Mouse (Mus musculus): ENCODE measurements around the gene Cox19. TPM values are rescaled to one million over a fixed set of nuclear protein-coding genes. Genes with fewer than 3 reads are reported as not detected.
"Not testable (repeated sequence)": the region's sequence is repeated elsewhere in the genome, so short reads cannot be mapped to it uniquely, and the experiment has no call there.

The Cox19 gene
- polyA plus RNA-seq, 1 experiment = 66.0 TPM

GRCm38 (mm10) chr5:139338403-139338802 lies 12.8 kb downstream of the Cox19 start:
- Histone ChIP-seq H3K4me2 (ENCODE audit: low read depth) (no peak overlapping the region), H3K27me3 (ENCODE audit: control insufficient read depth, insufficient read depth, insufficient read length) (no peaks in the 10 kb centered on the region), H3K4me3 (no peak overlapping the region), H3K36me3 (ENCODE audit: control insufficient read depth, insufficient read depth) (peaks cover 7% of the 10 kb centered on the region), H3ac (ENCODE audit: control insufficient read depth, insufficient read length) (no peak overlapping the region), H3K79me2 (ENCODE audit: control insufficient read depth, insufficient read depth) (peaks cover 5% of the 10 kb centered on the region)
- TF ChIP-seq SRF (IDR thresholded peaks at IDR 0.05; ENCODE audit: control insufficient read depth, insufficient read length, low read depth) = no peak
- TF ChIP-seq MYOG (IDR thresholded peaks at IDR 0.05; ENCODE audit: control insufficient read depth in 1 of 3, insufficient read depth in 1 of 3, insufficient read length in 2 of 3, low read depth in 2 of 3) = peak in 1 of 3 experiments; percentile 27
- TF ChIP-seq TCF3 (IDR thresholded peaks at IDR 0.05; ENCODE audit: insufficient read length, low read depth) = no peak
- no peak for TF ChIP-seq POLR2AphosphoS2 (IDR thresholded peaks at IDR 0.05; ENCODE audit: insufficient read length, low read depth)
- peak in 1 of 3 experiments; percentile 25 for TF ChIP-seq MYOD1 (IDR thresholded peaks at IDR 0.05; ENCODE audit: control insufficient read depth in 1 of 3, insufficient read length in 2 of 3, low read depth in 2 of 3)
- peak; percentile 12 for TF ChIP-seq USF1 (IDR thresholded peaks at IDR 0.05; ENCODE audit: low read depth)
- no peak for TF ChIP-seq POLR2A (IDR thresholded peaks at IDR 0.05; ENCODE audit: insufficient read length, low read depth)
- TF ChIP-seq E2F4 (IDR thresholded peaks at IDR 0.05; ENCODE audit: insufficient read depth) = no peak
- no peak for TF ChIP-seq CEBPB (IDR thresholded peaks at IDR 0.05; ENCODE audit: insufficient read depth, poor library complexity, severe bottlenecking)

DNA sequence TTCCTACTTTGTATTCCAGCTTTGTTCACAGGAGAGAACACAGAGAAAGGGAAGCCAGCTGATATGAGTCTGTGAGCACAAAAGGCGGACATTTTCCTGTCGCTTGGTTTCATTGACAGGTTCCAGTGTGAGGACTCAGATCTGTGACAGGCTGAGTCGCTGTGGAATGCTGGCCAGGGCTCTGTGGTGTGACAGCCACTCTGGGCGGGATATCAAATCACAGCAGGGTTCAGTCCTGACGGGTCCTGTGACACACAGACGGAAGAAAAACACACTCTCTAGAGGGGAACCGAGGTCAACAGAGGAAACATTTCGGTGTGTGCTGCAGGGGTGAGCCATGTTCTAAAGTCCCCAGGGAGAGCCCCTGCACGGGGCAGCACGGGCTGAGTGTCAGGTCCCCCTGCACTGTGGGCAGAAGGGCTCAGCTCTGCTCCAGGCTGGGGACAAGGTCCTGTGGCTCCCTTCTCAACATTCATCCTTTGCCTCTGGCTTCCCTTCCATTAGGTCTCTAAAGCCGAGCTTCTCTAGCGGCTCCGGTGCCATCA lies 13.3 kb downstream of the Cox19 start:
- Histone ChIP-seq H3ac (ENCODE audit: control insufficient read depth, insufficient read length) (no peak overlapping the region), H3K4me2 (ENCODE audit: low read depth) (no peak overlapping the region), H3K36me3 (ENCODE audit: control insufficient read depth, insufficient read depth) (peaks cover 7% of the 10 kb centered on the region), H3K27me3 (ENCODE audit: control insufficient read depth, insufficient read depth, insufficient read length) (no peaks in the 10 kb centered on the region), H3K4me3 (no peak overlapping the region), H3K79me2 (ENCODE audit: control insufficient read depth, insufficient read depth) (peaks cover under 1% of the 10 kb centered on the region)
- TF ChIP-seq USF1 (IDR thresholded peaks at IDR 0.05; ENCODE audit: low read depth) (no peak), MYOG (IDR thresholded peaks at IDR 0.05; ENCODE audit: control insufficient read depth in 1 of 3, insufficient read depth in 1 of 3, insufficient read length in 2 of 3, low read depth in 2 of 3) (peak in 1 of 3 experiments; percentile 5)

- Histone ChIP-seq H3K36me3 (ENCODE audit: control insufficient read depth, insufficient read depth) (no peaks in the 10 kb centered on the region), H3K79me2 (ENCODE audit: control insufficient read depth, insufficient read depth) (no peaks in the 10 kb centered on the region), H3ac (ENCODE audit: control insufficient read depth, insufficient read length) (no peak overlapping the region), H3K4me2 (ENCODE audit: low read depth) (no peak overlapping the region), H3K4me3 (no peak overlapping the region), H3K27me3 (ENCODE audit: control insufficient read depth, insufficient read depth, insufficient read length) (no peaks in the 10 kb centered on the region)
- no peak for TF ChIP-seq TCF3 (IDR thresholded peaks at IDR 0.05; ENCODE audit: insufficient read length, low read depth)
- TF ChIP-seq MYOD1 (IDR thresholded peaks at IDR 0.05; ENCODE audit: control insufficient read depth in 1 of 3, insufficient read length in 2 of 3, low read depth in 2 of 3) = no peak
- peak; percentile 28 for TF ChIP-seq POLR2A (IDR thresholded peaks at IDR 0.05; ENCODE audit: insufficient read length, low read depth)
- TF ChIP-seq CEBPB (IDR thresholded peaks at IDR 0.05; ENCODE audit: insufficient read depth, poor library complexity, severe bottlenecking) = no peak
- TF ChIP-seq TCF12 (IDR thresholded peaks at IDR 0.05; ENCODE audit: insufficient read depth, poor library complexity, severe bottlenecking) = no peak
- TF ChIP-seq POLR2AphosphoS2 (IDR thresholded peaks at IDR 0.05; ENCODE audit: insufficient read length, low read depth) = peak; percentile 78
Observed at GRCm38 (mm10) chr5:139335634-139336033, 15.6 kb downstream of the Cox19 start.

DNA sequence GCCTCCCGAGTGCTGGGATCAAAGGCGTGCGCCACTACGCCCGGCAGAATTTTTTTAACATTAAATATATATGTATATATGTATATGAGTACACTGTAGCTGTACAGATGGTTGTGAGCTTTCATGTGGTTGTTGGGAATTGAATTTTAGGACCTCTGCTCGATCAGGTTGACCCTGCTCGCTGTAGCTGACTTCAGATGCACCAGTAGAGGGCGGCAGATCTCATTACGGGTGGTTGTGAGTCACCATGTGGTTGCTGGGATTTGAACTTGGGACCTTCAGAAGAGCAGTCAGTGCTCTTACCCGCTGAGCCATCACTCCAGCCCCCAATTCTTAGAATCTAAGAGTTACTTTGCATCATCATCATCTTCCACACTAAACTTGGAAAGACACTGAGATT lies 16.8 kb downstream of the Cox19 start:
- H3K4me2 ChIP-seq (ENCODE audit: low read depth); H3ac ChIP-seq (ENCODE audit: control insufficient read depth, insufficient read length); H3K36me3 ChIP-seq (ENCODE audit: control insufficient read depth, insufficient read depth); H3K4me3 ChIP-seq; H3K27me3 ChIP-seq (ENCODE audit: control insufficient read depth, insufficient read depth, insufficient read length); H3K79me2 ChIP-seq (ENCODE audit: control insufficient read depth, insufficient read depth): not testable (repeated sequence)

- TF ChIP-seq TCF3 (IDR thresholded peaks at IDR 0.05; ENCODE audit: insufficient read length, low read depth) (no peak), TCF12 (IDR thresholded peaks at IDR 0.05; ENCODE audit: insufficient read depth, poor library complexity, severe bottlenecking) (no peak), POLR2A (IDR thresholded peaks at IDR 0.05; ENCODE audit: insufficient read length, low read depth) (no peak), USF1 (IDR thresholded peaks at IDR 0.05; ENCODE audit: low read depth) (no peak), MYOD1 (IDR thresholded peaks at IDR 0.05; ENCODE audit: control insufficient read depth in 1 of 3, insufficient read length in 2 of 3, low read depth in 2 of 3) (no peak), REST (IDR thresholded peaks at IDR 0.05; ENCODE audit: insufficient read depth, insufficient read length) (no peak), POLR2AphosphoS2 (IDR thresholded peaks at IDR 0.05; ENCODE audit: insufficient read length, low read depth) (no peak), CEBPB (IDR thresholded peaks at IDR 0.05; ENCODE audit: insufficient read depth, poor library complexity, severe bottlenecking) (no peak), MAX (IDR thresholded peaks at IDR 0.05; ENCODE audit: low read depth) (no peak), MYOG (IDR thresholded peaks at IDR 0.05; ENCODE audit: control insufficient read depth in 1 of 3, insufficient read depth in 1 of 3, insufficient read length in 2 of 3, low read depth in 2 of 3) (no peak), SRF (IDR thresholded peaks at IDR 0.05; ENCODE audit: control insufficient read depth, insufficient read length, low read depth) (no peak), E2F4 (IDR thresholded peaks at IDR 0.05; ENCODE audit: insufficient read depth) (no peak)
- H3K36me3 ChIP-seq (ENCODE audit: control insufficient read depth, insufficient read depth) = no peaks in the 10 kb centered on the region
- no peak overlapping the region for H3ac ChIP-seq (ENCODE audit: control insufficient read depth, insufficient read length)
- no peak overlapping the region for H3K4me2 ChIP-seq (ENCODE audit: low read depth)
- no peak overlapping the region for H3K4me3 ChIP-seq
- H3K79me2 ChIP-seq (ENCODE audit: control insufficient read depth, insufficient read depth) = no peaks in the 10 kb centered on the region
- H3K27me3 ChIP-seq (ENCODE audit: control insufficient read depth, insufficient read depth, insufficient read length) = peaks cover 4% of the 10 kb centered on the region
Observed at GRCm38 (mm10) chr5:139333301-139334013, 17.8 kb downstream of the Cox19 start.

All from myocyte (in vitro differentiated cells).